Mouse (Mus musculus) urinary bladder, postnatal 4 days (tissue): ENCODE measurements at regions not wholly inside any gene's neighbourhood (a gene's known extent, or its start where the extent isn't known, plus 50 kb on each side); places are given as distances from the start of the nearest gene placed in this dataset.
"Not testable (repeated sequence)": the region's sequence is repeated elsewhere in the genome, so short reads cannot be mapped to it uniquely, and the experiment has no call there.

Source experiments
- DNase-seq, 2 experiments: peaks; one replicate each; pipeline ENCODE4 v3.0.0; 2021 to 2022; ENCODE audit warnings: low spot score in 2 of 2

DNA sequence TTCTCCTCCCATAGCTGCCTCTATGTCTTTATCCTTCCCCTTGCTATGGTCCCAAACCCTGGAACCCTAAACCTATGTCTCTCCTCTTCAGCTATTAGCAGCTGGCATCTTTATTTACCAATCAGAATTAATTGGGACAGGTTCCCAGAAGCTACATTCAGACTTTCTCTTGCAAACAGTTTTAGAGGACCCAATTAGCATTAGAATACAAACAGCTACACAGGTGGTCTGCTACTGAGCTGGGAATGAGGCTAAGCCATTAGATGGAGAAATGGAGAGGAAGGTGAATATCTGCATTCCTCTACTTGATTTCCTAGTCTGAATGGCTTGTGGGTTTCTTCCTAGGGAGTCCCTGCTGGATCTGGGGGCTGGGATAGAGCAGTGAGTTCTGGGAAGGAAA lies 611.9 kb downstream of the A830018L16Rik start:
- no peak for DNase-seq

DNA sequence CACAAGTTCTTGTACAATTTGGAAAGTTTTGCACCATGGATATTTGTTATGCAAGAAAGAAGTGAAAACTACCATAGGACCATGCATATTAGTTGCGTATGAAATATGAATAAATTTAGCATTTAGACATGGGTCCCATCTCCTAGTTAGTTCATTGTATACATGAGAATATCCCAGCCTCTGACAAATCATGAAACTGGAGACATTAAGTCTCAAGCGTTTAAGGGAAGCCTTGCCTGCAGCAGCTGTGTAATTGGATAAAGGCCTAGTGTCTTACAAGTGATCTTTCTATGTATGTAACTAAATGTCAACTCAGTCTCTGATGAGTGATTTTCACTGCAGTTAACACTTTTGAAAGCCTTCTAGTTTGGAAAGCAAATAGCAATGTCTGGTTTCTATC lies 613.5 kb downstream of the A830018L16Rik start:
- DNase-seq, result no peak

- no peak for DNase-seq
These were observed 614.2 kb downstream of the A830018L16Rik start for GRCm38 (mm10) chr1:12028074-12028473.

DNA sequence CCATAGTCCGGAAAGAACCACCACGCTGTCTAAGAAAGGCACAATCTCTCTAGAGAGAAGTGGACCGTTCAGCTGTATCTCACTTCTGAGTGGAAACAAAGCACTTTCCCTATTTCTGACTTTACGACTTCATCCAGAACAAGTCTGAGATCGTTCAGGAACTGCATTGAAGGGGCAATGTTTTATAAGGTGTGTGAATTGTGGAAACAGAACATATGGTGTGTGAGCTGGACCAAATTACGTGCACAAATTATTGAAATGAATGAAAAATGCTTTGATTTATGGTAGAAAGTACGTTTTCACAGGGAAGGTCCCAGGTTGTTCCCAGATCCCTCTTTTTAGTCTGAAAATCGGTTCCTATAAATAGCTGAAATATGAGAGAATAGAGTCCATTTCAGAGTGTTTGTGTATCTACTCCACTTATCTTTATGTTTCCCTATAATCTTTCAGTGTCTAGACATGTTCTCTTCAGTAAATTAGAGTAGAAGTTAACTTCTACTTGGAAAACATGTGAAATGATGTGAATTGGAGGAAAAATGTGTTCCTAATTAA lies 638.1 kb downstream of the A830018L16Rik start:
- DNase-seq, result no peak

GRCm38 (mm10) chr1:12055865-12056560 lies 642.1 kb downstream of the A830018L16Rik start:
- DNase-seq, result no peak

- no peak for DNase-seq
These were observed 651.2 kb downstream of the A830018L16Rik start for GRCm38 (mm10) chr1:12065016-12065513.

DNA sequence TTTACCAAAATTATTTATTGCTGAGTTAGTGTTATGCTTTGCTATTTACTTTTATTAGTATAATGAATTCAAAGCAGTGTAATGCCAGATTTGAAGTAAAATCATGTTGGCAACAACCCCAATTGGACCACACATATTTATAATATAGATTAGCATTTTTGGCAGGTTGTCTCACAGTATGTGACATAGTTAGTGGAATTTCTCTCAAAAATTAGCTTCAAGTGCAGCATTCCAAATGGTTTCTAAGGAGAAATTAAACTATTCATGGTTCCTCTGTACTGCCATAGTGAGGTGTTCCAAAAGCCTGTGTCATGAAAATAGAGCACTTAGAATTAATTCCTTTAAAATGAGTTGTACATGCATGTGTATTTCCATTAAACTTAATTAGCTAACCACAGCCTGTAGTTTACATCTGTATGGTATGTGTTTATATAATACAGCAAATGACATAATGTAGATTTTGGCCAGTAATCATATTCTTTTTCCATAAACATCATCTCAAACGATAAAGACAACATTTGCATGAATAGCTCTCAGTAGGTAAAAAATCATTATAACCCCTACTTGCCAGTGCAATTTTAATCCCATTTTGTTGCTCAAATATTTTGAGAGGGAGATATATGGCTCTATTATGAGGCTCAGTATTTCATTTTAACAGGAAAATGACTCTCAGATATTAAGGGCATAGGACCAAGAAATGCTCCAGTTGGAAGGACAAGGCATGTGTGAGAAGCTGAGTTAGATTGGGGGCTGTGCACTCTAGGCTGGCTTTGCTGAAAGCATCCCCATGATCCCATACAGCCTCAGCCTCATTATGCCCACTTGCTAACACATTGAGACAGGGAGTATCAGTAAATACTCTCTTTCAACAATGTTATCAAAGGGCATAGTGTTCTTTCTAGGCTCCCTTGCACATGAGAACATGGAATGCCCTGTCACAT lies 678.9 kb downstream of the A830018L16Rik start:
- DNase-seq, result no peak

GRCm38 (mm10) chr1:12115041-12115828 lies 701.3 kb downstream of the A830018L16Rik start:
- DNase-seq, result no peak

GRCm38 (mm10) chr1:12117083-12117482 lies 703.2 kb downstream of the A830018L16Rik start:
- DNase-seq, result no peak

DNA sequence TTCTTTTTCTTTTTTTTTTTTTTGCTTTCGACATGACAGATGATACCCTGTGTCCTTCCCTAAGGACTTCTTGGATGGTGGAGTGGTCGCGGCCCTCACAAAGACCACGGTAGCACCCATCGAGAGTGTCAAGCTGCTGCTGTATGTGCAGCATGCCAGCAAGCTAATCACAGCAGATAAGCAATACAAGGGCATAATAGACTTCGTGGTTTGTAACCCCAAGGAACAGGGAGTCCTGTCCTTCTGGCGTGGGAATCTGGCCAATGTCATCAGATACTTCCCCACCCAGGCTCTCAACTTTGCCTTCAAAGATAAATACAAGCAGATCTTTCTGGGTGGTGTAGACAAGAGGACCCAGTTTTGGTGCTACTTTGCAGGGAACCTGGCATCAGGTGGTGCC lies 707.0 kb downstream of the A830018L16Rik start:
- no peak for DNase-seq

DNA sequence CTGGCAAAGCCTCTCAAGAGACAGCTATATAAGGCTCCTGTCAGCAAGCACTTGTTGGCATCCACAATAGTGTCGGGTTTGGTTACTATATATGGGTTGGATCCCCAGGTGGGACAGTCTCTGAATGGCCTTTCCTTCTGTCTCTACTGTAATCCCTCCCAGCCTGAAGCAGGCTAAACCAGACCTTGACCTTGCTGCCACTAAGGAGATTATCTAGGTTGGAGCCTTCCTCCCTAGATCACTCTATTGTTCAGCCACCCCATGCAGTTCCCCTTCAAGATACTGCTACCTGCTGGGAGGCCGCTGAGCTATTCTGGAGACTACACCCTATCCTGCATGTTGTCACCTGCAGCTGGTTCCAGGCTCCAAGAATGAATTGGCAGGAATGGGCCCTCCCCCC lies 712.7 kb downstream of the A830018L16Rik start:
- DNase-seq, result not testable (repeated sequence)

- no peak for DNase-seq
These were observed 756.6 kb downstream of the A830018L16Rik start for GRCm38 (mm10) chr1:12170503-12170902.

DNA sequence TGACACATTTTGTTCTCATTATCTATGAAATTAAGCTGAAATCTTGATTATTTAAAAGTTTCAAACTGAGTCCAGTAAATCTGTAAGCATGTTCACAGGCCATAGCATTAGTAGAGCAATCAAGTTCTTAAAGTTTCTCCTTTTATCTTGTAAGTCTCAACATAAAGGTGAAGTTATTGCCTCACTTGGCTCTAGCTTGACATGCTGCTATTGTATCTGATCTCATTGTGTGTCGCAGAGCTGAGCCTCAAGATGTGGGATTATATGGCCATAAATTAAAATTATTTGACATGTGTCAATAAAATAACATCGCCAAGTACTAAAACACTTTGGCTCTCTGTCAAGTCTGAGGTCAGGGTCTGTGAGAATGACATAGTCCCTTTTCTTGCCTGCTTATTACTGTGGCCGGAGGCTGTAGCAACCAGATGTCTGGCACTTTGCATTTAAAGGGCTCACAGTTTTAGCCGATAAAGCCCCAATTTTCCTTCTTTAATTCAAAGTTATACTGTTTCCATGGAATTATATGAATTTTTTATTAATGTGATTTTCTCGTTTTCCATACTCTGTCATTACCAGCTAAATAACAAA lies 775.8 kb downstream of the A830018L16Rik start:
- no peak for DNase-seq

DNA sequence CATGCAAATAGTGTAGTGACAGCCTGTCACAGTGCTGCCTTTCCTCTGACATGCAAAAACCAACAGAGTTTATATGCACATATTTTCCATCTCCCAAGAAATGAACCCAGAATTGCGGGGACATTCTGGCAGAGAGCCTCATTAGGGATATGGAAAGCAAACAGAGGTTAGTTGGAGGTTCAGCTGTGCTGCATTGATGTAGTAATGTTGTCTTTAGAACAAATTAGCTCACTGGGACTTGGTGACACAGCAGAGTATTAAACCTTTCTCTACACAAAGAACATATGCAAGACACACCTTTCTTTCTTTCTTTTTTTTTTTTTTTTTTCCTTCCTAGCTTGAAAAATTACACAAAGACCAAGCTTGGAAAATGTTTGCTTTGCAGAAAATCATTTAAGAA lies 778.7 kb downstream of the A830018L16Rik start:
- no peak for DNase-seq

- no peak for DNase-seq
These were observed 817.2 kb downstream of the A830018L16Rik start for GRCm38 (mm10) chr1:12231089-12231488.

GRCm38 (mm10) chr1:12242090-12242489 lies 828.2 kb downstream of the A830018L16Rik start:
- no peak for DNase-seq

DNA sequence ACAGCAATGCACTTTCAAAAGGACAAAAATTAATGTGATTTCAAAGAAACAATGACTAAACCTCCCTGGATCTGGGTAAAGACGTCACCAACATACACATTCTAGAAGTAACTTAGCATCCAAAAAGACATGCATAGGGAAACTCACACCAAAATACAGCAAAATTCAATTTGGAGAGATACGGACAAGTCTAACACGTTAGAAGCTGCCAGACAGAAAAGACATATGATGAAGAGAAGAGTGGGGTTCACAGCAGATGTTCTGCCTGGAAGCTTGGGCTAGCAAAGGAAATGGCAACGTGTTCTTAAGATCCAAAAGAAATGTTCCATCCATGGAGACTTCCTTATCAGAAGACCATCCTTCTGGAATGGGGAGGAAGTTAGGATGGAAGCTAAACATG lies 868.6 kb downstream of the A830018L16Rik start:
- no peak for DNase-seq

GRCm38 (mm10) chr1:12285551-12285950 lies 871.6 kb downstream of the A830018L16Rik start:
- no peak for DNase-seq

DNA sequence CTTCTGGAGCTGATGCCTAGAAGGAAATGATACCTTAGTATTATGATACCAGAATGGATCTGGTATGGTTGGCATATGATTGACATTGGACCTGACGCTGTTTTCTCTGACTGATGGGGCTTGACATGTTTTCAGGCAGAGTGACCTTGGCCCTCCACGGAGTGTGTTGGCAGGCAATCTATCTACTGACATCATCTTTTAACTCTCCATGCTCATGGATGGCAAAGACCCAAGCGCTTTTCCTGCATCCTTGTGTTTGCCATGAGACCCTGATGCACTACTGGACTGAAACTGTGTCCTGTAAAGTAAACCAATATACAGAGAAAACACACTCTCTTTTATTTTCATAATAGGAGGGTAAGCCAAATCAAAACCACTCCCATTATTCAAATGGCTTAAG lies 872.1 kb downstream of the A830018L16Rik start:
- no peak for DNase-seq

DNA sequence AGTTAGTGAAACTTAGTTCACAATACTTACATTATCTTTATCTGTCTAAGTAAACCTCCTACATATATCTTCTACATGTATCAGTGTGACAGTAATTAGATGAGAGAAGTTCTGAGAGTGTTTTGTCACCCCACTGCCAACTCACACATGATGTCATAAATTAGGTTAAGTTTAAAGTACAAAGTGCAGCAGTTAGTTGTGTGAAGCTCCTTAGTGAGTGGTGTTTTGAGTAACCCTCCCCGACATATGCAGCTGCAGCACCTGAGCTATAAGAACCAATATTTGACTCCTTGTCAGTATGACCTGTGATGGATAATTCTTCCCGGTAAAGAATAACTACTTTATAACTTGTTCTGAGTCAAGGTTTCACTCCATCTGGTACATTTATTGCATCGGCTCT lies 874.6 kb downstream of the A830018L16Rik start:
- no peak for DNase-seq

- DNase-seq, result no peak
These were observed 877.9 kb downstream of the A830018L16Rik start for GRCm38 (mm10) chr1:12291787-12292186.
